Mouse (Mus musculus) cerebellum, adult 2 months (tissue): ENCODE results near the gene Pcdh7.

Experiments used
- CTCF ChIP-seq: fragments of 200-500 bp; IDR thresholded peaks from 2 replicates; pipeline ENCODE4 v1.5.1; 2011; ENCODE audit warnings: low read depth, mild to moderate bottlenecking, control low read depth, low read length, moderate library complexity, borderline replicate concordance; ENCODE audit not compliant: insufficient read depth
- POLR2A ChIP-seq: fragments of 200-500 bp; IDR thresholded peaks from 2 replicates; pipeline ENCODE4 v1.6.1; 2011; ENCODE audit warnings: low read length, control low read depth, borderline replicate concordance; ENCODE audit not compliant: insufficient read depth

GRCm38 (mm10) chr5:57755791-57756190 is 38.0 kb downstream of the Pcdh7 start:
- TF ChIP-seq POLR2A (no peak), CTCF (no peak)
